Mouse (Mus musculus): ENCODE measurements around the gene Prkab2. TPM values are rescaled to one million over a fixed set of nuclear protein-coding genes. Genes with fewer than 3 reads are reported as not detected.
A peak's percentile ranks its signal among the peaks of the same experiment; 100 is the strongest.

Prkab2 gene
- polyA plus RNA-seq, 1 experiment, result 8.0 TPM

DNA sequence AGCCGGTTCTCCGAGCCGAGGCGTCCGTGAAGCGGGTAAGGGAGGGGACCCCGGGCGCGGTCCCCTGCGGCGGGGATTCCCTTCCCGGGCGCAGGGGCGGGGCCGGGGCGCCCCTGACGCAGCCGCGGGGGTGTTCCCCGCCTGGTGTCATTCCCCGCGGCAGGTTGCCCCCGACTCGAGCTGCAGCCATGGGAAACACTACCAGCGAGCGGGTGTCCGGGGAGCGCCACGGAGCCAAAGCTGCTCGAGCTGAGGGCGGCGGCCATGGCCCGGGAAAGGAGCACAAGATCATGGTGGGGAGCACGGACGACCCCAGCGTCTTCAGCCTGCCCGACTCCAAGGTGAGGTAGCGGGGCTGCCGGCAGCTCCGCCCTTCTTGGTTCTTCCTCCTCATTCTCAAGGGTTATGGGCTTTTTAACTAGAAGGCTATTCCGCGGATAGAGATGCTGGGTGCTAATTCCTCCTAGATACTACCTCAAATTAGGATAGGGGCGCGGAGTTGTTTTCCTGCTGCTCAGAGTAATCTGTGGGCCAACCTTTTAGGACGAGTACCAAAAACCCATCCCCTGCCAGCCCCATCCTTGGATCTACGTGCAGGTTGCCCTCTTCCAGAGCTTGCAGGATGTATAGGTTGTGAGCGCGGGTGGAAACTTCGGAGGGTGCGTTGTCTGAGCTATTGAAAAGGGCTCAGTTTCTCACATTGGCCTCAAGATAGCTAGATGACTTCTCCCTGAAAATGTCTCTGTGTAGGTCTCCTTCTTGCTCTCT is 617 bp downstream of the Prkab2 start:
- no peaks in the 10 kb centered on the region for H3K27me3 ChIP-seq (ENCODE audit: control insufficient read depth, insufficient read depth, low read length)
- H3K36me3 ChIP-seq (ENCODE audit: control insufficient read depth, insufficient read depth, low read length), result no peaks in the 10 kb centered on the region
- no peak overlapping the region for H3K27ac ChIP-seq (ENCODE audit: control insufficient read depth, insufficient read depth, low read length)
- TF ChIP-seq POLR2A (IDR thresholded peaks at IDR 0.05; ENCODE audit: control insufficient read depth, extremely low read depth, insufficient read depth, low read length, poor library complexity) (no peak), CTCF (IDR thresholded peaks at IDR 0.05; ENCODE audit: borderline replicate concordance, control insufficient read depth, extremely low read depth, insufficient read depth, low read length, poor library complexity) (no peak)
- DNase-seq, result peak; percentile 26
- H3K4me3 ChIP-seq (ENCODE audit: control insufficient read depth, insufficient read depth, low read length), result peak overlapping the region; percentile 79
- peaks cover 4% of the 10 kb centered on the region; the same call in 1 of the 2 replicates for H3K4me1 ChIP-seq (replicated peaks; ENCODE audit: control insufficient read depth, insufficient read depth, low read length)
- WGBS, result 2% methylated on average over 50 of the region's 50 CpGs

- no peaks in the 10 kb centered on the region for H3K27me3 ChIP-seq (ENCODE audit: control insufficient read depth, insufficient read depth, low read length)
- H3K4me3 ChIP-seq (ENCODE audit: control insufficient read depth, insufficient read depth, low read length), result no peak overlapping the region
- no peak overlapping the region for H3K27ac ChIP-seq (ENCODE audit: control insufficient read depth, insufficient read depth, low read length)
- DNase-seq, result no peak
- peaks cover 4% of the 10 kb centered on the region; the same call in 1 of the 2 replicates for H3K4me1 ChIP-seq (replicated peaks; ENCODE audit: control insufficient read depth, insufficient read depth, low read length)
- 94% methylated on average over 7 of the region's 7 CpGs for WGBS
- H3K36me3 ChIP-seq (ENCODE audit: control insufficient read depth, insufficient read depth, low read length), result no peaks in the 10 kb centered on the region
- TF ChIP-seq POLR2A (IDR thresholded peaks at IDR 0.05; ENCODE audit: control insufficient read depth, extremely low read depth, insufficient read depth, low read length, poor library complexity), result no peak
Measured at GRCm38 (mm10) chr3:97659746-97660145, 1.8 kb downstream of the Prkab2 start.

GRCm38 (mm10) chr3:97661206-97661605 is 3.2 kb downstream of the Prkab2 start:
- no peak for TF ChIP-seq POLR2A (IDR thresholded peaks at IDR 0.05; ENCODE audit: control insufficient read depth, extremely low read depth, insufficient read depth, low read length, poor library complexity)
- no peak for TF ChIP-seq CTCF (IDR thresholded peaks at IDR 0.05; ENCODE audit: borderline replicate concordance, control insufficient read depth, extremely low read depth, insufficient read depth, low read length, poor library complexity)
- WGBS, result 81% methylated on average over 8 of the region's 8 CpGs
- peaks cover 4% of the 10 kb centered on the region; the same call in 1 of the 2 replicates for H3K4me1 ChIP-seq (replicated peaks; ENCODE audit: control insufficient read depth, insufficient read depth, low read length)
- DNase-seq, result no peak
- no peak overlapping the region for H3K4me3 ChIP-seq (ENCODE audit: control insufficient read depth, insufficient read depth, low read length)
- H3K27ac ChIP-seq (ENCODE audit: control insufficient read depth, insufficient read depth, low read length), result no peak overlapping the region
- H3K36me3 ChIP-seq (ENCODE audit: control insufficient read depth, insufficient read depth, low read length), result no peaks in the 10 kb centered on the region
- H3K27me3 ChIP-seq (ENCODE audit: control insufficient read depth, insufficient read depth, low read length), result no peaks in the 10 kb centered on the region

DNA sequence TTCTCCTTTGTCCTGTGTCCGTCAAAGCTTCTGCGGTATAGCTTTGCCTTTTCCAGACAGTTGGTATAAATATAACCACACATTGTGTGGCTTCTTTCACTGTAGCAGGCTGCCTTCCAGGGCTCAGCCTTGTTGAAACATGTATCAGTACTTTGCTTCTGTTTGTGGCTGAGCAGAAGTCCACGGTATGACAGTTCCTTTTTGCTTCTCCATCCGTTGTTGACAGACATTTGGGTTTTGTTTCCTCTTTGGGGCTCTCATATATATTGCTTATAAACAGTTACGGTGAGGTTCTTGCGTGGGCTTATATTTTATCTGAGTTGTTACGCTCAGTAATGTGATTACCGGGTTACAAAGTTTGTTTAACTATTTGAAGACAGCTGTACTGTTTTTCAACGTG is 7.5 kb downstream of the Prkab2 start:
- Histone ChIP-seq H3K27me3 (ENCODE audit: control insufficient read depth, insufficient read depth, low read length) (no peaks in the 10 kb centered on the region), H3K4me1 (replicated peaks; ENCODE audit: control insufficient read depth, insufficient read depth, low read length) (no peaks in the 10 kb centered on the region), H3K4me3 (ENCODE audit: control insufficient read depth, insufficient read depth, low read length) (no peak overlapping the region), H3K27ac (ENCODE audit: control insufficient read depth, insufficient read depth, low read length) (no peak overlapping the region), H3K36me3 (ENCODE audit: control insufficient read depth, insufficient read depth, low read length) (no peaks in the 10 kb centered on the region; the same call in 1 of the 2 replicates)
- TF ChIP-seq CTCF (IDR thresholded peaks at IDR 0.05; ENCODE audit: borderline replicate concordance, control insufficient read depth, extremely low read depth, insufficient read depth, low read length, poor library complexity) (no peak), POLR2A (IDR thresholded peaks at IDR 0.05; ENCODE audit: control insufficient read depth, extremely low read depth, insufficient read depth, low read length, poor library complexity) (no peak)
- 72% methylated on average over 9 of the region's 9 CpGs for WGBS
- no peak for DNase-seq

GRCm38 (mm10) chr3:97666154-97666553 is 8.2 kb downstream of the Prkab2 start:
- no peak for TF ChIP-seq POLR2A (IDR thresholded peaks at IDR 0.05; ENCODE audit: control insufficient read depth, extremely low read depth, insufficient read depth, low read length, poor library complexity)
- TF ChIP-seq CTCF (IDR thresholded peaks at IDR 0.05; ENCODE audit: borderline replicate concordance, control insufficient read depth, extremely low read depth, insufficient read depth, low read length, poor library complexity), result no peak
- Histone ChIP-seq H3K27me3 (ENCODE audit: control insufficient read depth, insufficient read depth, low read length) (no peaks in the 10 kb centered on the region), H3K4me3 (ENCODE audit: control insufficient read depth, insufficient read depth, low read length) (no peak overlapping the region), H3K4me1 (replicated peaks; ENCODE audit: control insufficient read depth, insufficient read depth, low read length) (no peaks in the 10 kb centered on the region), H3K27ac (ENCODE audit: control insufficient read depth, insufficient read depth, low read length) (no peak overlapping the region), H3K36me3 (ENCODE audit: control insufficient read depth, insufficient read depth, low read length) (no peaks in the 10 kb centered on the region; the same call in 1 of the 2 replicates)
- DNase-seq, result no peak
- WGBS, result 84% methylated on average over 8 of the region's 8 CpGs

DNA sequence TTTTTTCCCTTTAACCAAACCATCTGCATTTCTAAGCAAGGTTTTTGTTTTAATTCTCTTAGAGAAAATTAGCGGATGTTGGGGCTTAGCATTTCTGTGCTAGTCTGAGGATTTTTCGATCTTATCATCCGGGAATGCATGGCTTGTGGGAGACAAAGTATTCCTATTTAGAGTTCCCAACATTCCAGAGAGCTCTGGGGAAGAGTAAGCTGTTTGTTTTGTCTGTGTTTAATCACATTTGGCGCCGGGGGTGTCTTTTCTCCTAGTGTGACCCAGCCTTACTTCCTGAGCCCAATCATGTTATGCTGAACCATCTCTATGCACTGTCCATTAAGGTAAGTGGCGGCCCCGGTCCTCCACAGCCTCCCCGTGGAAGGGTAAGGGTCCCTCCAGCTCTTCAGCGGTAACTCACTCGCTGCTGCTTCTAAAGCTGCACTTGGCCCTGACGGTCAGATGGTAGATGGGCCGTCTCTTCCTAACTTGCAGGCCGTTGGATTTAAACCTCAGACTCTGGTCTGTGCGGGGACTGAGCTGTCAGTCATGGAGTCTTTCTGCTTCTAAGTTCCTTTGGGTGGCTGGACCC is 9.2 kb downstream of the Prkab2 start:
- Histone ChIP-seq H3K27ac (ENCODE audit: control insufficient read depth, insufficient read depth, low read length) (no peak overlapping the region), H3K27me3 (ENCODE audit: control insufficient read depth, insufficient read depth, low read length) (no peaks in the 10 kb centered on the region), H3K4me3 (ENCODE audit: control insufficient read depth, insufficient read depth, low read length) (no peak overlapping the region), H3K4me1 (replicated peaks; ENCODE audit: control insufficient read depth, insufficient read depth, low read length) (no peaks in the 10 kb centered on the region), H3K36me3 (ENCODE audit: control insufficient read depth, insufficient read depth, low read length) (no peaks in the 10 kb centered on the region; the same call in 1 of the 2 replicates)
- DNase-seq, result no peak
- WGBS, result 93% methylated on average over 14 of the region's 14 CpGs
- TF ChIP-seq POLR2A (IDR thresholded peaks at IDR 0.05; ENCODE audit: control insufficient read depth, extremely low read depth, insufficient read depth, low read length, poor library complexity), result no peak
- TF ChIP-seq CTCF (IDR thresholded peaks at IDR 0.05; ENCODE audit: borderline replicate concordance, control insufficient read depth, extremely low read depth, insufficient read depth, low read length, poor library complexity), result no peak

Data from thymus, adult 2 months (tissue).